Mouse (Mus musculus) cerebellum, adult (tissue): ENCODE results near the gene Got1.

Experiments
- ATAC-seq: cut with Nextera tagmentation; 2 replicates; pipeline ENCODE4 v1.9.2; 2017; ENCODE audit warnings: mild to moderate bottlenecking, moderate library complexity, mixed read lengths; ENCODE audit not compliant: insufficient number of reproducible peaks, low FRiP score, low TSS enrichment

Got1 gene

DNA sequence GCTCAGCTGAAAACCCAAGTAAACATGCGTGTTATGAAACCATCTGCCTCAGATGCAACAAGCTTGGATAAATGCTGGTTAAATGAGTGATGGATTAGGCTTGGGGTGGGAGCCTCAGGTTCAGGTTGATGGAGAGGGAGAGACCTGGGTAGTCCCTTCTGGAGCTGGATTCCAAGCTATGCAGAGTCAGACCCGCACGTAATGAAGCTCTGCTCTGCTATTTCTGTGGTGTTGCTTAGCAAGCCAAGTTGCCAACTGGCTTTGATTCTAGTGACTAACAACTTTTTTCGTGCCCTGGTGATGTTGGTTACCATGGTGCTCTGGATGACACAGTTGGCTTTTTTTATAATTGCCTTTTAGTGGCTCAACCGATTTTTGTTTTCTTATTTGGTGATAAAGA is 72.2 kb downstream of the Got1 start:
- peak; percentile 45; the same call in 1 of the 2 replicates for ATAC-seq

DNA sequence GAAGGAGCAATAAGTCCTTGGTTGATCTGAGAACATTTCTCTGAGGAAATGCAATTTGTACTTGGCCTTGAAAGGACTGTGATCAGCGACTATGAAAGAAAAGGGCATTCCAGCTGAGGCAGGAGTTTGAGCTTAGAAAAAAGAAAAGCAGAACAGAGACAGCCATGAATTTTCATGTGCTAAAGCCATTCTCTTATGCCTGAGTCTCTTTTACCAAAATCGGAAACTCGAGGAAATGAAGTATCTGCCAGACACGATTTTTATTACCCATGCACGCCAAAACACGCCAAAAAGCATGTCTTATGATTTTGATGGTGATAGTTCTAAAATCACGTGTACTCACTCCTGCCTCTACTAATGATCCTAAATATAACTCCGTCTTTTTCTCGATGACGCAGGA is 72.8 kb downstream of the Got1 start:
- no peak for ATAC-seq
